ENCODE assay signal across 8 mouse cellular contexts in genomic region chr11:106366316-106366715, GRCm38 (mm10). TPM values are rescaled to one million over a fixed set of nuclear protein-coding genes. Genes with fewer than 3 reads are reported as not detected.
A peak's percentile ranks its signal among the peaks of the same experiment; 100 is the strongest.
DNase-seq lines count a peak whose midpoint lies in the region; ATAC-seq and TF ChIP-seq lines count a peak whose summit lies in the region.

No protein-coding gene starts in this region.

- no peak for TF ChIP-seq POLR2A in brain, embryonic 14.5 days (IDR thresholded peaks at IDR 0.05; ENCODE audit: borderline replicate concordance, extremely low read depth, insufficient read depth, insufficient read length, poor library complexity, severe bottlenecking)

- H3K9me3 ChIP-seq in forebrain, embryonic 11.5 days (ENCODE audit: control insufficient read depth, low read length) = no peaks in the 10 kb centered on the region
- peaks cover 13% of the 10 kb centered on the region for H3K9me3 ChIP-seq in megakaryocyte, embryonic 14.5 days

- H3K9ac ChIP-seq in forebrain, embryonic 11.5 days (ENCODE audit: low read length) = no peak overlapping the region

- peak; percentile 61 for DNase-seq in Muller cell, postnatal 12 days (ENCODE audit: inconsistent ontology term)
- peak; percentile 82 for DNase-seq in brain, embryonic 14.5 days (ENCODE audit: low read depth)
- peak; percentile 85 for DNase-seq in forebrain, embryonic 11.5 days (ENCODE audit: low spot score)
- peak; percentile 33 for DNase-seq in heart, postnatal 25 days (ENCODE audit: low spot score)
- peak; percentile 45 for DNase-seq in left cerebral cortex, adult 11 months (ENCODE audit: low spot score)
- DNase-seq in spleen, adult 12 weeks (ENCODE audit: low spot score) = peak; percentile 60

- no peak overlapping the region for H3K27ac ChIP-seq in forebrain, embryonic 11.5 days (ENCODE audit: low read depth, low read length)

- ATAC-seq in forebrain, embryonic 11.5 days (replicated peaks; ENCODE audit: low FRiP score) = 0 out of 2 replicates have a peak, but pooled peaks have one; percentile 18
- ATAC-seq in activated CD4-positive, CD25-positive, alpha-beta regulatory T cell, adult 4 months = no peak

- TF ChIP-seq CTCF in brain, embryonic 14.5 days (IDR thresholded peaks at IDR 0.05; ENCODE audit: borderline replicate concordance, extremely low read depth, insufficient read depth, insufficient read length) = peak; percentile 84

- no peaks in the 10 kb centered on the region for H3K36me3 ChIP-seq in forebrain, embryonic 11.5 days (ENCODE audit: control insufficient read depth, insufficient read depth, low read length)
- no peaks in the 10 kb centered on the region for H3K36me3 ChIP-seq in megakaryocyte, embryonic 14.5 days (replicated peaks; ENCODE audit: low read length)

- 0 out of 2 replicates have a peak, but pooled peaks cover 3% of the 10 kb centered on the region for H3K4me1 ChIP-seq in forebrain, embryonic 11.5 days (replicated peaks; ENCODE audit: control insufficient read depth, insufficient read depth, low read length)
- peaks cover 25% of the 10 kb centered on the region for H3K4me1 ChIP-seq in megakaryocyte, embryonic 14.5 days

- H3K4me2 ChIP-seq in forebrain, embryonic 11.5 days (ENCODE audit: low read depth, low read length, severe bottlenecking) = no peak overlapping the region

- 12% methylated on average over 3 of the region's 3 CpGs for WGBS in forebrain, embryonic 11.5 days

- no peaks in the 10 kb centered on the region for H3K27me3 ChIP-seq in forebrain, embryonic 11.5 days (ENCODE audit: control insufficient read depth, insufficient read depth, low read length)
- H3K27me3 ChIP-seq in megakaryocyte, embryonic 14.5 days (replicated peaks) = peaks cover 58% of the 10 kb centered on the region

- intact Hi-C loops in heart, postnatal 25 days (cut with DNase I) = loop anchor here (2.0 kb wide), 3 partner anchors 26 to 64 kb away; no protein-coding TSS in a partner anchor

- no peak overlapping the region for H3K4me3 ChIP-seq in forebrain, embryonic 11.5 days (ENCODE audit: low read depth, low read length)
- H3K4me3 ChIP-seq in megakaryocyte, embryonic 14.5 days (replicated peaks) = peak overlapping the region; percentile 60

RNA-seq across cellular contexts. Expression of gene Prr29, which starts 1.0 kb away (rescaled TPM):
- polyA plus RNA-seq in brain, embryonic 14.5 days (2012; rRNA removed) = not detected in 2 replicates
- not detected in 2 replicates for polyA plus RNA-seq in forebrain, embryonic 11.5 days (2014; fragmentation: Nextera tagmentation; extraction: Ambion mirVana)
- total RNA-seq in heart, postnatal 25 days (2021) = under 1 TPM; 0.73 to 0.95 TPM
- not detected in 2 replicates for polyA plus RNA-seq in megakaryocyte, embryonic 14.5 days (2012; ENCODE audit: insufficient read depth, low replicate concordance)
- 1 to 10 TPM; 1.1 to 1.2 TPM for polyA plus RNA-seq in activated CD4-positive, CD25-positive, alpha-beta regulatory T cell, adult 4 months (2017; shearing (Covaris generic))

RNA-seq across cellular contexts. Expression of gene Scn4a, which starts 13.2 kb away (rescaled TPM):
- polyA plus RNA-seq in brain, embryonic 14.5 days (2012; rRNA removed) = 0.01 and 0.07 TPM in 2 replicates
- 0.11 TPM in 1 of 2 replicates, not detected in the other for polyA plus RNA-seq in forebrain, embryonic 11.5 days (2014; fragmentation: Nextera tagmentation; extraction: Ambion mirVana)
- total RNA-seq in heart, postnatal 25 days (2021) = 1 to 10 TPM; 9.7 to 9.9 TPM
- polyA plus RNA-seq in megakaryocyte, embryonic 14.5 days (2012; ENCODE audit: insufficient read depth, low replicate concordance) = not detected in 2 replicates
- under 1 TPM in 1 of 2 experiments, not detected in 1; 0.09 TPM for polyA plus RNA-seq in activated CD4-positive, CD25-positive, alpha-beta regulatory T cell, adult 4 months (2017; shearing (Covaris generic))

RNA-seq across cellular contexts. Expression of gene Icam2, which starts 21.6 kb away (rescaled TPM):
- polyA plus RNA-seq in brain, embryonic 14.5 days (2012; rRNA removed) = 11.5 and 11.9 TPM in 2 replicates
- polyA plus RNA-seq in forebrain, embryonic 11.5 days (2014; fragmentation: Nextera tagmentation; extraction: Ambion mirVana) = 13.3 and 14.1 TPM in 2 replicates
- 10 to 100 TPM; 26.1 to 32.0 TPM for total RNA-seq in heart, postnatal 25 days (2021)
- polyA plus RNA-seq in megakaryocyte, embryonic 14.5 days (2012; ENCODE audit: insufficient read depth, low replicate concordance) = 2.3 and 19.4 TPM in 2 replicates
- 100 to 1,000 TPM in 1 of 2 experiments, 10 to 100 TPM in 1; 94.3 to 114 TPM for polyA plus RNA-seq in activated CD4-positive, CD25-positive, alpha-beta regulatory T cell, adult 4 months (2017; shearing (Covaris generic))

RNA-seq across cellular contexts. Expression of gene Cd79b, which starts 51.8 kb away (rescaled TPM):
- polyA plus RNA-seq in brain, embryonic 14.5 days (2012; rRNA removed) = 0.48 and 0.62 TPM in 2 replicates
- polyA plus RNA-seq in forebrain, embryonic 11.5 days (2014; fragmentation: Nextera tagmentation; extraction: Ambion mirVana) = 0.31 and 0.79 TPM in 2 replicates
- total RNA-seq in heart, postnatal 25 days (2021) = 1 to 10 TPM; 1.3 to 2.8 TPM
- 1.1 TPM in 1 of 2 replicates, not detected in the other for polyA plus RNA-seq in megakaryocyte, embryonic 14.5 days (2012; ENCODE audit: insufficient read depth, low replicate concordance)
- polyA plus RNA-seq in activated CD4-positive, CD25-positive, alpha-beta regulatory T cell, adult 4 months (2017; shearing (Covaris generic)) = 10 to 100 TPM; 48.0 to 77.5 TPM

Comparison
In these comparisons a context has a peak if more than half of its experiments do, and no peak if none do; other contexts are left out.
1. DNase-seq: peak in every context shown above with its lines; median percentile 85 in forebrain, embryonic 11.5 days; 82 in brain, embryonic 14.5 days; 61 in Muller cell, postnatal 12 days; 60 in spleen, adult 12 weeks; 45 in left cerebral cortex, adult 11 months; 33 in heart, postnatal 25 days.